Mouse (Mus musculus) stomach, embryonic 14.5 days (tissue): ENCODE measurements around the gene Ap5z1. TPM values are rescaled to one million over a fixed set of nuclear protein-coding genes. Genes with fewer than 3 reads are reported as not detected.
A peak's percentile ranks its signal among the peaks of the same experiment; 100 is the strongest.

ENCODE experiments used
- ATAC-seq: fragments of 200-750 bp; cut with Nextera tagmentation; 2 replicates; pipeline ENCODE4 v1.8.0; 2017; ENCODE audit warnings: low read depth, moderate TSS enrichment; ENCODE audit not compliant: insufficient number of reproducible peaks, insufficient read depth, low FRiP score
- H3K27ac ChIP-seq: fragments of 300-500 bp; sonication (generic); 2 replicates; pipeline ENCODE4 v1.5.1; 2014; ENCODE audit warnings: mild to moderate bottlenecking, low read length, moderate library complexity, mixed read lengths
- H3K27me3 ChIP-seq: fragments of 300-500 bp; sonication (generic); 2 replicates; pipeline ENCODE4 v1.6.1; 2014; ENCODE audit warnings: low read length, control low read depth, mixed read lengths; ENCODE audit not compliant: control insufficient read depth, insufficient read depth
- H3K36me3 ChIP-seq: fragments of 300-500 bp; sonication (generic); 2 replicates; pipeline ENCODE4 v1.6.1; 2014; ENCODE audit warnings: mild to moderate bottlenecking, control low read depth, low read length, moderate library complexity, mixed read lengths; ENCODE audit not compliant: control insufficient read depth, insufficient read depth
- H3K4me1 ChIP-seq: fragments of 300-500 bp; sonication (generic); 2 replicates; pipeline ENCODE4 v1.6.1; 2014; ENCODE audit warnings: low read length, control low read depth, mixed read lengths; ENCODE audit not compliant: control insufficient read depth, insufficient read depth
- H3K4me2 ChIP-seq: fragments of 300-500 bp; sonication (generic); replicated peaks from 2 replicates; pipeline ENCODE4 v1.6.1; 2014; ENCODE audit warnings: low read depth, low read length, control low read depth
- H3K4me3 ChIP-seq: fragments of 300-500 bp; sonication (generic); 2 replicates; pipeline ENCODE4 v1.5.1; 2014; ENCODE audit warnings: low read depth, low read length, control low read depth
- H3K9ac ChIP-seq: fragments of 300-500 bp; sonication (generic); replicated peaks from 2 replicates; pipeline ENCODE4 v1.6.1; 2014; ENCODE audit warnings: low read depth, mild to moderate bottlenecking, control low read depth, low read length, moderate library complexity, mixed read lengths
- H3K9me3 ChIP-seq: fragments of 300-500 bp; sonication (generic); 2 replicates; pipeline ENCODE4 v1.6.1; 2016; ENCODE audit warnings: low read depth, low read length, control low read depth; ENCODE audit not compliant: control insufficient read depth
- WGBS: fragments of 180-500 bp; shearing (Covaris S2); extraction: QIAGEN DNeasy Blood & Tissue Kit; methylation state at CpG from one replicate; pipeline ENCODE4 v1.1.7; 2014; 5-methylcytosine and 5-hydroxymethylcytosine counted together
- polyA plus RNA-seq: library from polyadenylated mRNA; unstranded; fragments of >200 nt; fragmentation: Nextera tagmentation; extraction: Ambion mirVana; gene quantifications from 2 replicates; pipeline ENCODE4 v1.2.1, GENCODE M21; 2014

Ap5z1 gene
- polyA plus RNA-seq, 1 experiment from 2014 or later = 11.0 TPM

DNA sequence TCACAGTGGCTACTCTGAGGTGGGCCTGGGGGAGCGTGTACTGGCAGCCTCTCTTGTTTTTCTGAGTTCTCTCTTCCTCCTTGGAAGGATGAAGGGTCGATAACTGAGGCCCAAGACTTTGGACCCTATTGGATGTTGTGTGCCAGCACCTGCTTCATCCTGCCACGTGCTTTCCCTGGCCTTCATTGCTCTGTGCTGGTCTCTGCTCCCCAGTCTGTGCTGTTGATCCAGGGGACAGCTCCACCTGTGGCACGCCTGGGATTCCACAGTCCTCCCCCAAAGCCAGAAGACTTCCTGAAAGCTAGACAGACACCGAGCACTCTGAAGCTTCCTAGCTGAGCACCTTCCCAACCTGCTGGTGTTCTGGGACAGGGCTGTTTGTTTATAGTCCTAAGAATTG, 41.9 kb upstream of the Ap5z1 start:
- Histone ChIP-seq H3K4me2 (no peak overlapping the region), H3K9ac (no peak overlapping the region), H3K4me3 (no peak overlapping the region), H3K4me1 (peaks cover 18% of the 10 kb centered on the region), H3K27me3 (no peaks in the 10 kb centered on the region), H3K27ac (no peak overlapping the region), H3K36me3 (peaks cover 8% of the 10 kb centered on the region; the same call in 1 of the 2 replicates), H3K9me3 (no peaks in the 10 kb centered on the region)
- no peak for ATAC-seq
- 88% methylated on average over 5 of the region's 5 CpGs for WGBS

DNA sequence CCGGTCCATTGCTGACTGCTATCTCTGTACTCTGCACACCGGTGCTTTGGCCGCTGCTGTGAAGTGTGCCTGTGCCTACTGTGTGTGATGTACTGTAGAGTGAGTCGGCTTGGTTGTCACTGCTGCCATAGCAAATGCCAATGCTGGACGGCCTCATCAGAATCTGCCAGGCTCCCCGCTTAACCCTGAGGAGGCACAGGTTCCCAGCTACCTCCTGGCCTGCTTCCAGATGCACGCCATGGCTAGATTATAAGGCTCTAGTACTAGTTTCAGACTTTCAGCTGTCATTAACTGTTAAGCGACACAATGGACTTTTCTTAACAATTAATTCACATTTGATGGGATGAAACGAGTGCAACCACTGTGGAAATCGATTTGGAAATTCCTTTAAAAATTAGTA, 40.6 kb upstream of the Ap5z1 start:
- WGBS = 91% methylated on average over 10 of the region's 10 CpGs
- Histone ChIP-seq H3K4me2 (no peak overlapping the region), H3K4me3 (no peak overlapping the region)

GRCm38 (mm10) chr5:142423701-142424100, 40.0 kb upstream of the Ap5z1 start:
- no peak for ATAC-seq
- Histone ChIP-seq H3K4me1 (peaks cover 18% of the 10 kb centered on the region), H3K27me3 (no peaks in the 10 kb centered on the region), H3K9ac (no peak overlapping the region), H3K27ac (no peak overlapping the region), H3K9me3 (no peaks in the 10 kb centered on the region), H3K4me2 (no peak overlapping the region), H3K36me3 (peaks cover 8% of the 10 kb centered on the region; the same call in 1 of the 2 replicates), H3K4me3 (no peak overlapping the region)
- WGBS = 66% methylated on average over 3 of the region's 3 CpGs

More for the DNA sequence above, 40.6 kb upstream of the Ap5z1 start:
- no peak for ATAC-seq
- no peaks in the 10 kb centered on the region for H3K9me3 ChIP-seq
- H3K4me1 ChIP-seq = peaks cover 18% of the 10 kb centered on the region
- H3K27ac ChIP-seq = no peak overlapping the region
- peaks cover 8% of the 10 kb centered on the region; the same call in 1 of the 2 replicates for H3K36me3 ChIP-seq
- H3K27me3 ChIP-seq = no peaks in the 10 kb centered on the region
- H3K9ac ChIP-seq = no peak overlapping the region

DNA sequence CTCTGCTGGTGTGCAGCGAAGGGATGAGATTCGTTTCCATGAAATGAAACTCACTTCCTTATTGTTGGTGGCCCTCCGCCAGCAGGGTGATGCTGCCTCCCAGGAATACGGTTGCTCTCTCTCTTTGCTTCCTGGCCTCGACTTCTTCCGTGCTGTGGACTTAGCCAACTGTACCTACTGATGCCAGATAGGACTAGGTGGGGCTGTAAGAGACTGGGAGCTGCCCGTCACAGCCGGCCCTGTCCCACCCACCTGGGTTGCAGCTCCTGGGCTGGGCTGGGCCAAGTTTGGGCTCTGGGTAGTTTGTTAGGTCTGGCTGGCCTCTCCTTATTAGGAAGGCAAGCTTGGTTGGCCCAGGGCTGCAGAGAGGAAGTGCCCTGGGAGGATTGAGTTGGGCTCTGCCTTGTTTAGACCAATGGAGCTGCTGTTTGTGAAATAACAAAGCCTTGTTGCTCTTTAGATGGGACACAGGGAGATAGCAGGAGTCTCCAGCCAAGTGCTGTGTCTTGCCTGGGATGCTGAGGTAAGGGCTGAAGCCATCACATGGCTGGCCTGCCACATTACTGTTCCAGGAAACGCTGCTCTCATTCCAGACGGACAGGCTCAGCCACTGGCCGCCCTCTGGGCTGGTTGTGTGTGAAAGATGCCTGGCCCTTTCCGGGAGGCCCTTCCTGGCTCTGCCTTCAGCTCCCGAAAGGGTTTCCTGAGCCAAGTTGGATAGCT, 39.0 kb upstream of the Ap5z1 start:
- no peak overlapping the region; the same call in 1 of the 2 replicates for H3K9ac ChIP-seq
- ATAC-seq = peak; percentile 51; the same call in 1 of the 2 replicates
- no peak overlapping the region for H3K4me3 ChIP-seq
- 47% methylated on average over 13 of the region's 13 CpGs for WGBS
- H3K36me3 ChIP-seq = peaks cover 4% of the 10 kb centered on the region; the same call in 1 of the 2 replicates
- peaks cover 18% of the 10 kb centered on the region for H3K4me1 ChIP-seq
- peak overlapping the region; percentile 89 for H3K27ac ChIP-seq
- no peaks in the 10 kb centered on the region for H3K27me3 ChIP-seq
- no peaks in the 10 kb centered on the region for H3K9me3 ChIP-seq
- H3K4me2 ChIP-seq = 0 out of 2 replicates have a peak overlapping the region, but pooled peaks have one; percentile 1

DNA sequence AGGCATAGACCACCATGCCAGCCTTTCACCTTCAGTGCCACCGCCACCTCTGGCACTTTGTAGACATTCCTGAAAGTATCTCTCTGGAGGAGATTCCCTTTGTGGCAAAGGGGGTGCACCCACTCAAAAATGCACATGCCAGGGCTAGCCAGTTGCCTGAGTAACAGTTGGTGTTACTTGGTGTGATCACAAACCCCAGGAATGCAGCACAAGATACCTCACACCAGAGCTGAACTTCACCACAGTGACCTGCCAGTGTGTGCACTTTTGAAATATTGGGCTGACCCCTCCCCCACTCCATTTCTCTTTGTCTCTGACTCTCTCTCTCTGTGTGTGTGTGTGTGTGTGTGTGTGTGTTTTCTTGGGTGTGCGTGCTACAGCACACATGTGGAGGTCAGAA, 37.3 kb upstream of the Ap5z1 start:
- Histone ChIP-seq H3K9ac (no peak overlapping the region), H3K4me3 (no peak overlapping the region), H3K27ac (no peak overlapping the region), H3K4me1 (peaks cover 18% of the 10 kb centered on the region), H3K4me2 (no peak overlapping the region), H3K27me3 (no peaks in the 10 kb centered on the region), H3K9me3 (no peaks in the 10 kb centered on the region), H3K36me3 (no peaks in the 10 kb centered on the region)
- ATAC-seq = no peak
- 80% methylated on average over 2 of the region's 2 CpGs for WGBS

DNA sequence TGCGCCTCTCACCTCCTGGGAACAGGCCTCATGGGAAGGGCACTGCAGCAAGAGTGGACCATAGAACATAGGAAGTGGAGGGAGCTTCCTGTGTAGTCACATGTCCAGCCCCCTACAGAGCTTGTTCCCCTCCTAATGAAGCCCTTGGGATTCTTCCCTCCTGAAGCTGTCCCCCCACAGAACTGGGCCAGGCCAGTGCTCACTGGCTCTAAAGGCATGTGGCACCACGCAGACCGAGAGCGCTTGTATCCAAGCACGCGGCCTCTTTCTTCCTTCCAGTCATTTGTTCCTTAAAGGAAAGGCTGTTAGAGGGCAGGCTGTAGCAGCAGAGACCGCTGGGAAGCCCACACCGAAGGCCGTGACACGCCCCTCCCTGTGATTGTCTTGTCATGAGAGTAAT, 35.9 kb upstream of the Ap5z1 start:
- Histone ChIP-seq H3K36me3 (no peaks in the 10 kb centered on the region), H3K9ac (no peak overlapping the region), H3K9me3 (no peaks in the 10 kb centered on the region), H3K27ac (no peak overlapping the region), H3K27me3 (no peaks in the 10 kb centered on the region), H3K4me3 (no peak overlapping the region), H3K4me2 (no peak overlapping the region), H3K4me1 (peaks cover 27% of the 10 kb centered on the region)
- WGBS = 83% methylated on average over 10 of the region's 10 CpGs
- no peak for ATAC-seq

DNA sequence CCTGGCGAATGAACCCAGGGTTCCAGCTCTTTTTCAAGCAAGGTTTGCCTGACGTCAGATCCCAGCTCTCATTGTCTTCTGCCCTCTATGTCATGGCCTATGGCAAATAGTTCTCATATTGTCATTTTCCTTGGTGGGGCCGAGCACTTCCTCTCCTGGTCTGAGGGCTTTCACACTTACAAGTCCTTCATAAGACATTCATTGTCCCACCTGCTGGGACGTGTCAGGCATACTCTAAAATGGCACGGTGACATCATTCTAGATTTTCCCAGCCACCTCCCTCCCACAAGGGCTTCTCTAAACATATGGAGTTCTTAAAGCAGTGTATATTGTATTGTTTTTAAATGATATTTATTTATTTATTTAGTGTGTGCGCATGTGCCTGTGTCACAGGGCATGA, 35.1 kb upstream of the Ap5z1 start:
- no peak overlapping the region for H3K27ac ChIP-seq
- ATAC-seq = no peak
- H3K9me3 ChIP-seq = no peaks in the 10 kb centered on the region
- H3K9ac ChIP-seq = no peak overlapping the region
- no peaks in the 10 kb centered on the region for H3K27me3 ChIP-seq
- no peak overlapping the region for H3K4me2 ChIP-seq
- no peak overlapping the region for H3K4me3 ChIP-seq
- peaks cover 27% of the 10 kb centered on the region for H3K4me1 ChIP-seq
- 76% methylated on average over 6 of the region's 6 CpGs for WGBS
- H3K36me3 ChIP-seq = no peaks in the 10 kb centered on the region

GRCm38 (mm10) chr5:142431029-142431428, 32.7 kb upstream of the Ap5z1 start:
- no peaks in the 10 kb centered on the region for H3K9me3 ChIP-seq
- no peak for ATAC-seq
- H3K36me3 ChIP-seq = peaks cover 12% of the 10 kb centered on the region
- no peak overlapping the region for H3K4me3 ChIP-seq
- H3K9ac ChIP-seq = no peak overlapping the region
- H3K4me2 ChIP-seq = no peak overlapping the region
- 77% methylated on average over 12 of the region's 12 CpGs for WGBS
- H3K27ac ChIP-seq = no peak overlapping the region
- H3K27me3 ChIP-seq = no peaks in the 10 kb centered on the region
- peaks cover 14% of the 10 kb centered on the region; the same call in 1 of the 2 replicates for H3K4me1 ChIP-seq
